Mouse (Mus musculus) liver, postnatal 0 days (tissue): ENCODE data around the gene Zfp692.

ENCODE experiments used
- CTCF ChIP-seq: sonication (generic); IDR thresholded peaks from 2 replicates; pipeline ENCODE4 v1.5.1; 2016; ENCODE audit warnings: antibody characterized with exemption, low read depth
- EP300 ChIP-seq: IDR thresholded peaks from 2 replicates; pipeline ENCODE4 v1.6.1; 2016; ENCODE audit warnings: antibody characterized with exemption, low read depth, mild to moderate bottlenecking

DNA sequence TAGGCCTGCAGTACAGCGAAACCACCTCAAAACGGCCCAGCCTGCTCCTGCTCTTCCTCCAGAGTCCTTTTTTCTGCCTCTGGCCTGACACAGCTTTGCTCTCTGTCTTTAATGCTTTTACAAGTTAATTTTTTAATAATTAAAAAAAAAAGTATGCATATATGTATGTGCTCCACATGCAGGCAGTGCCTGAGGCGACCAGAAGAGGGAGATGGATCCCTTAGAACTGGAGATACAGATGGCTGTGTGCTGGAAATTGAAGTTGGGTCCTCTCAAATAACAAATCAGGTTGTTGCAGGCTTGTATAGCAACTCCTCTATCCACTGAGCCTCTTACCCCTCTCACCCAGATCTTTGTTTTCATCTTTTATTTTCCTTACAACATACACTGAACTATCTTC lies 19.9 kb downstream of the Zfp692 start:
- TF ChIP-seq CTCF = peak; percentile 45
- TF ChIP-seq EP300 = no peak
